8 mouse cellular contexts compared by ENCODE assay signal in the genomic region with DNA sequence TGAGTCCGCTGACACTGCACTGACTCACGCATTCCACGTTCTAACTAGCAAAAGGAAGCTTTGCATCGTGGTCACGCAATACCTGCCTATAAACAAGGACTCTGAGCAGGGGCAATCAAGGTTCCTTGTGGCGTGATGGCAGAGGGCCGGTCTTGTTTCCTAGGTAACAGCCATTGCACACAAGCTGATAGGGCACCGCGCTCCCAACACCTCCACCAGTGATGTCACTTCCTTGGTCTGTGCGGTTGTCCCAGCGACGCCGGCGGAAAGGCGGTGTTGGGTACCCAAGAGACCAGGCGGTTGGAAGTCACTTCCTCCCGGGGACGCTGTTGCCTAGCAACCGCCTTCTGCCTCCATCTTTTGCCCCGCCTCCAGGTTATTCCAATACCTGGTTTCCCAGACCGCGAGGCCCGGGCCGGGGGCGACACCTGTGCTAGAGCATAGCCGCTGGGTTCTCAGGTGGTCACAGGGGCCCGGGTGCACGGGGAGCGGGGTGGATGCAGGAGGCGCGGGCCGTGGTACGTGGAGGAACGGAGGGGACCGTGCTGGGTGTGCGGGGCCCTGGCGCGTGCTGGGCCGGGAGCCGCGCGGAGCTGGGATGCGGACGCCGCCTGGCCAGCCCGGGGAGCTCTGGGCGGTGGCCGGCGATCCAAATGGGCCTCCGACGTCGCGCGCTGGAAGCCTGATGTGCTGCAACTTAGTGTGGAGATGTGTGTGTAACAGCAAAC. TPM values are rescaled to one million over a fixed set of nuclear protein-coding genes. Genes with fewer than 3 reads are reported as not detected.
DNase-seq lines count a peak whose midpoint lies in the region; ATAC-seq and TF ChIP-seq lines count a peak whose summit lies in the region.

A gene (plus strand): TSS at position 248 of the 728 bp plus-strand sequence.

- TF ChIP-seq EP300 in lung, postnatal 0 days (IDR thresholded peaks at IDR 0.05), result no peak

- H3K4me2 ChIP-seq in hindbrain, embryonic 12.5 days (replicated peaks), result peak within 1 kb of the TSS; percentile 55
- H3K4me2 ChIP-seq in lung, postnatal 0 days (replicated peaks; ENCODE audit: low read depth, low read length), result peak within 1 kb of the TSS; percentile 83

- H3K27me3 ChIP-seq in hindbrain, embryonic 12.5 days, result no peaks in the 10 kb centered on the region
- no peaks in the 10 kb centered on the region for H3K27me3 ChIP-seq in lung, postnatal 0 days (replicated peaks; ENCODE audit: insufficient read depth, low read length)

- peaks cover 5% of the 10 kb centered on the region for H3K4me1 ChIP-seq in hindbrain, embryonic 12.5 days
- H3K4me1 ChIP-seq in lung, postnatal 0 days (ENCODE audit: insufficient read depth, low read depth, low read length), result no peaks in the 10 kb centered on the region

- TF ChIP-seq CTCF in lung, postnatal 0 days (IDR thresholded peaks at IDR 0.05), result no peak

- under 1% methylated on average over 54 of the region's 54 CpGs for WGBS in hindbrain, embryonic 12.5 days
- 0% methylated on average over 54 of the region's 54 CpGs for WGBS in lung, postnatal 0 days

- H3K36me3 ChIP-seq in hindbrain, embryonic 12.5 days, result no peaks in the 10 kb centered on the region
- H3K36me3 ChIP-seq in lung, postnatal 0 days (ENCODE audit: insufficient read depth, low read length), result no peaks in the 10 kb centered on the region

- H3K9ac ChIP-seq in hindbrain, embryonic 12.5 days, result peak within 1 kb of the TSS; percentile 75
- no peak within 1 kb of the TSS for H3K9ac ChIP-seq in lung, postnatal 0 days (replicated peaks; ENCODE audit: low read depth)

- H3K4me3 ChIP-seq in hindbrain, embryonic 12.5 days, result peak within 1 kb of the TSS; percentile 88
- H3K4me3 ChIP-seq in lung, postnatal 0 days (ENCODE audit: low read depth, low read length), result peak within 1 kb of the TSS; percentile 43

- DNase-seq in NIH3T3 (ENCODE audit: low read depth), result peak; percentile 99
- DNase-seq in cerebellum, adult 9-11 months, result peak; percentile 100
- peak; percentile 95 to 99 for DNase-seq in frontal cortex, postnatal 14 days (ENCODE audit: low spot score in 2 of 2)
- peak; percentile 94 to 95 for DNase-seq in layer of hippocampus, postnatal 10 days (ENCODE audit: low spot score in 2 of 2)
- peak; percentile 98 for DNase-seq in lung, postnatal 0 days (ENCODE audit: low spot score)
- DNase-seq in ovary, postnatal 10 days (ENCODE audit: low spot score), result peak; percentile 80
- peak; percentile 93 for DNase-seq in thymus, postnatal 0 days (ENCODE audit: low spot score)

- ATAC-seq in hindbrain, embryonic 12.5 days (ENCODE audit: low FRiP score), result peak; percentile 100
- ATAC-seq in lung, postnatal 0 days, result peak; percentile 100

- H3K27ac ChIP-seq in hindbrain, embryonic 12.5 days, result peak within 1 kb of the TSS; percentile 77
- H3K27ac ChIP-seq in lung, postnatal 0 days (ENCODE audit: low read length), result no peak within 1 kb of the TSS

- no peaks in the 10 kb centered on the region for H3K9me3 ChIP-seq in hindbrain, embryonic 12.5 days (replicated peaks)
- no peaks in the 10 kb centered on the region for H3K9me3 ChIP-seq in lung, postnatal 0 days (ENCODE audit: low read length)

RNA-seq across cellular contexts. Expression of the gene that starts here (rescaled TPM):
- polyA plus RNA-seq in hindbrain, embryonic 12.5 days (2016; fragmentation: Nextera tagmentation; extraction: Ambion mirVana), result 16.7 and 20.5 TPM in 2 replicates
- 100 to 1,000 TPM in 1 of 2 experiments, 10 to 100 TPM in 1; 97.1 to 109 TPM for total RNA-seq in layer of hippocampus, postnatal 10 days (2021)
- 5.2 and 6.0 TPM in 2 replicates for polyA plus RNA-seq in lung, postnatal 0 days (2015; fragmentation: Nextera tagmentation; extraction: Ambion mirVana)
- 2.0 and 2.5 TPM in 2 replicates for polyA plus RNA-seq in thymus, postnatal 0 days (2015; fragmentation: Nextera tagmentation; extraction: Ambion mirVana)
